Mouse (Mus musculus) lung, adult 2 months (tissue): Measurements from ENCODE around the gene Acad12. TPM values are rescaled to one million over a fixed set of nuclear protein-coding genes. Genes with fewer than 3 reads are reported as not detected.
"Not testable (repeated sequence)": the region's sequence is repeated elsewhere in the genome, so short reads cannot be mapped to it uniquely, and the experiment has no call there.

ENCODE experiments used
- DNase-seq: peaks from one replicate; pipeline ENCODE4 v3.0.0; 2022
- H3K4me1 ChIP-seq: fragments of 200-500 bp; 2 replicates; pipeline ENCODE4 v1.6.1; 2011; ENCODE audit warnings: low read length; ENCODE audit not compliant: control insufficient read depth, insufficient read depth
- H3K4me3 ChIP-seq: fragments of 200-500 bp; replicated peaks from 2 replicates; pipeline ENCODE3; 2011; ENCODE audit warnings: low read depth, mild to moderate bottlenecking, control low read depth, low read length; ENCODE audit errors: extremely low read depth
- CTCF ChIP-seq: fragments of 200-500 bp; IDR thresholded peaks from 2 replicates; pipeline ENCODE4 v1.5.1; 2011; ENCODE audit warnings: mild to moderate bottlenecking, low read length, control low read depth; ENCODE audit not compliant: insufficient read depth
- POLR2A ChIP-seq: fragments of 200-500 bp; IDR thresholded peaks from 2 replicates; pipeline ENCODE4 v1.6.1; 2011; ENCODE audit warnings: low read depth, mild to moderate bottlenecking, control low read depth, low read length, borderline replicate concordance; ENCODE audit errors: extremely low read depth
- WGBS: fragments of 180-500 bp; shearing (Covaris S2); methylation state at CpG from one replicate; pipeline ENCODE4 v1.1.7; 2018; 5-methylcytosine and 5-hydroxymethylcytosine counted together
- polyA plus RNA-seq: library from polyadenylated mRNA; depleted of rRNA; stranded (reverse); fragments of >200 nt; gene quantifications from 2 replicates; pipeline ENCODE4 v1.2.3, GENCODE M21; 2012

The Acad12 gene
- polyA plus RNA-seq, 1 experiment, result 10.1 TPM

DNA sequence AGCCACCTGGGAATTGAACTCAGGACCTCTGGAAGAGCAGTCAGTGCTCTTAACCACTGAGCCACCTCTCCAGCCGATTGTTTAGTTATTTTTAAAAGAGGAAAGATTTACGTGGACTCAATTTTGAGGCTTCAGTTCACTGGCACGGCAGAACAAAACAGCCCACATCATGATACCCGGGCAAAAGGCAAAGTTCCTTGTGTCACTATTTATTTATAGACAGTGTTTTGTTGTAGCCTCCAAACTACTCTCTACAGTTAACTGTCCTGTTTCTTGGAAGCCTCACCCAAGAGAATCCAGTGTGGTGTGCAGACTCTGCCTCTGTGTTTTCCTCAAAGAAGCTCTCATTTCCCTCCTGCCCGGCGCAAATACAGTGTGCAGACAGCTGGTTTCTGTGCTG lies 6.7 kb downstream of the Acad12 start:
- Histone ChIP-seq H3K4me3 (no peak overlapping the region), H3K4me1 (no peaks in the 10 kb centered on the region)
- no peak for TF ChIP-seq CTCF
- no peak for TF ChIP-seq POLR2A
- no peak for DNase-seq
- 69% methylated on average over 6 of the region's 6 CpGs for WGBS

DNA sequence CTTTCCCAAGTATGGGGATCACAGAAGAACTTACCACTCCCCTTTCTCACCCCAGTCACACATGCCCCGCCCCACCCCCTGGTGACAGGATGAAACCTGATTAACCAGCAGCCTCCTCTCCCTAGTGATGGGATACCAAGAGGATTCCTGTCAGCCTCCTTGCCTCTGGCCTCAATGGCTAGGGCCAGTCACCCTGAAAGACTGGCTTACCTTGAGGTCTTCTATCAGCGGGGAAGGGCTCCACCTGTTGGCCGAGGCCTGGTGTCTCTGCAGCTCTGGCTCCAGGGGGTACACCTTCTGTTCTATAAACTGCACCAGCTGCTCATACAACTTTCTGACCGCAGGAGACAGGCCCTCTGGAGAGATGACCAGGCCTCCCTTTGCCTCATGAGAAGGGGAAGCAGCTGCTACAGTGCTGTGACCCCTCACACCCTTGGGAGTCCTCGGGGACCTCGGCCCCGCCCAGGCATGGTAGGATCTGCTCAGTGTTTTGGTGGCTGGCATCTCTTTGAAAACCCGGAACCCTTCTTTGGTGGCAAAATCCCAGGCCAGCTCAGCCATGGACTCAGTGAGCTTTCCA lies 9.1 kb downstream of the Acad12 start:
- 66% methylated on average over 8 of the region's 8 CpGs for WGBS
- DNase-seq, H3K4me3 ChIP-seq, H3K4me1 ChIP-seq: not testable (repeated sequence)

DNA sequence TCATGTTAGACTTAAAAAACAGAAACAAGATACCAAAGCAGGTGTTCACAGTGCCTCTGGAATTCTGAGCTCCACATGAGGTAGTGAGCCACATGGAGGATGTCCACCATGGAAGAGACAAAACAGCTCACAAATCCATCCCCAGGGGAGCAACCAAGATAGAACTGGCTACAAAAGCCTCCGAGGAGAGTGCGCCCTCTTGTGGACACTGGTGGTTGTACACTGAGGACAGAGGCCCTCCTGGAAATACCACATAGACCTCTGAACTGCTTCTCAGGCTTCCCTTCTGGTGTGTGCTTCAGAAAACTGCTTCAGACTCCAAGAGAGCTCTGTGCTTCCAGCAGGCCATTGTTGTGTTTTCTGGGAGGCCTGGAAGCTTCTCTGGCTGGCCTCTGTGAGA lies 12.6 kb downstream of the Acad12 start:
- Histone ChIP-seq H3K4me3 (no peak overlapping the region), H3K4me1 (peaks cover 3% of the 10 kb centered on the region; the same call in 1 of the 2 replicates)
- WGBS, result 2% methylated on average over 2 of the region's 2 CpGs
- TF ChIP-seq POLR2A (no peak), CTCF (peak; percentile 88)
- peak; percentile 82 for DNase-seq

DNA sequence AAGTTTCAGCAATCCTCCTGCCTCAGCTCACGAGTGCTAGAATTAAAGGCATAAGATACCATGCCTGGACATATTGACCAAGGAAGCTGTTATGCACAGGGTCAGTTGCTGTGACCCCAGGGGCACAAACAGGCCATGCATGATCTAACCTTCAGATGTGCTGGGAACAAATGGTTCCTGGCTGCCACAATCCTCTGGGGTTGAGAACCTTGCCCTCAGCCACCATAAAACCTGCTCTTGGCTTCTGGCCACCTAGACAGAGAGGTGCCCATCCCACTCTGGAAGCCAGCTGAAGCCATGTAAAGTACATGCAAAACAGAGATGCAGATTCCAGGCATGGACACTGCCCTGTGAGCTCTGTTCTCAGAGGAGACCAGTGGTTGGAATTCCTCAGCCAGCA lies 14.9 kb downstream of the Acad12 start:
- H3K4me3 ChIP-seq, H3K4me1 ChIP-seq, DNase-seq: not testable (repeated sequence)
- 74% methylated on average over 1 of the region's 1 CpGs for WGBS

DNA sequence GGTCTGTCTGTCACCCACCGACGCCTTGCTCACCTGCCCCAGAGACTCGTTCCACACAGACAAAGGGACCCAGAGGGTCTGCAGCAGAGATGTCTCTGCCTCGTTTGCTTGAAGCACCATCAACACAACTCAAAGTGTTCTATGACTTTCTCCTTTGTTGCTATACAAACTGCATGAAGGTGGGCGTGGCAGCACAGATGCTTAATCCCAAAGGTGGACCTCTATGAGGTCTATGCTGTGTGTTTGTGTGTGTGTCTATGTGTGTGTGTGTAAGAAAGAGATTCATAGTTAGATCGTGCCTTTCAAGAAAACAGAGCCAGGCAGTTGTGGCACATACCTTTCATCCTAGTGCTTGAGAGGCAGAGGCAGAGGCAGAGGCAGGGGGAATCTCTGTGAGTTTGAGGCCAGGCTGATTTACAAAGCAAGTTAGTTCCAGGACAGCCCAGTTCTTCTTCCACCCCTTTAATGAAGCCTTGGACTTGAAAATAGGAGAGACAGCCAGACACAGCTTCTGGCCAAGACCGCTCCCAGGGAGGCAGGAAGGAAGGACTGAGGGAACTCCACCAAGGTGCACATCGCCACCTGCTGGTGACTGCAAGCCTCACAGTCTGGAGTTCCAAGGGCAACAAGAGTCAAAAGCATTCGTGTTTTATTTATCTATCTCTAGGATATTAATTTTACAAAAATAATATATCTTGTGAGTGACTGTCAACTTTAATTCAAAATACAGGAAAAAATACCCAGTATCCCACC lies 17.0 kb downstream of the Acad12 start:
- peaks cover 7% of the 10 kb centered on the region; the same call in 1 of the 2 replicates for H3K4me1 ChIP-seq
- H3K4me3 ChIP-seq, result no peak overlapping the region
- peak; percentile 100 for TF ChIP-seq CTCF
- TF ChIP-seq POLR2A, result no peak
- DNase-seq, result peak; percentile 89
- 32% methylated on average over 9 of the region's 9 CpGs for WGBS

DNA sequence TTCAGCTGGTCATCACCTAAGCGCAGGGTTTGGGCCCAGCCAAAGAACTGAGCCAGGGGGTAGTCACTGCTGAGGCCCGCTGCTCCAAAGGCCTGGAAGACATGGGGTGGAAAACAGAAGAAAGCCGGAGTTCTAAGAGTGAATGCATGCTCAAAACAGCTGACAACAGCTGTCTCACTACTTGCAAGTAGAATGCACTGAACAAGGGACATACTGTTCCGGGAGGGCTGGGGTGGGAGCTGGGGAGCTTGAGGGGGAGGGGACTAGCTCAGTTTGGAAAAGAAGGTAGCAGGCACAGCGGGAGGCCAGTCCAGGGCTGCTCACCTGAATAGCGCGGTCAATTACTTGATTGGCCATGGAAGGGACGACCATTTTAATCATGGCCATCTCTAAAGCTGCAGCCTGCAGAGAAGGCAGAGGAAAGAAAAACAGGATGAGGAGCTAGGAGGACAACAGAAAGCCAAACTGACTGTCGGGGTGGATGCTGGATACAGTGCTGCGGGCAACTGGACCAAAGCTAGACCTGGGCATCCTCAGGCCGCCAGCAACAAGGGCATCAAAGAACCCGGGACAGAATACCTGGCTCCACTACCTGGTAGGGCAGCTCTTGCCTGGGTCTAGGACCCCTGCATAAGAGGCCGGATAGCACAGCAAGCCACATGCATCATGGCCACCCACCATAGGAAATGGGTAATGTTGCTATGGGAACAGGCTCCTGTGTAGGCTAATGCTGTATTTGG lies 19.7 kb downstream of the Acad12 start:
- 79% methylated on average over 13 of the region's 13 CpGs for WGBS
- no peak for DNase-seq

DNA sequence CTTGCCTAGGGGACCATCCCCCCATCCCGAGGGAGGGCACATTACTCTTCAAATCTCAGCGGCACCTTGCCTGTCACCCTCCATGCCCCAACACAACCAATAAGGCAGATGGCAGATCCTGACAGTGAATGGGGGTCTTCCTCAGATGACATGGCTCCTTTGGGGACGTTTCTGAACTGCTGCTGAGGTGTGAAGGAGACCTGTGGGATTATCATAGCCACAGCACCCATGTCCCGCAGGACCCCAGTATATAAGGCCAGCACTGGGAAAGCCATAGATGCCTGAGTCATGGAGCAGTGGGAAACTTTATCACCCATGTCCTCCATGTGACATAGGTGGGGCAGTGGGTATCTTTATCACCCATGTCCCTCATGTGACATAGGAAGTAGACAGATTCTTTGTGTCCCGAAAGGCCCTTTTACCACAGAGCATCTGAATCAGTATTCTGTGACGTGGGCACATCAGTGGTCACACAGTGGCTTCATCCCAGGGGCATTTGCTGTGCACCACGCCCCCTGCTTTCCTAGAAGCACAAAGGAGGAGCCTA lies 20.7 kb downstream of the Acad12 start:
- H3K4me1 ChIP-seq, result peaks cover 17% of the 10 kb centered on the region
- H3K4me3 ChIP-seq, result no peak overlapping the region
- TF ChIP-seq CTCF (no peak), POLR2A (no peak)
- 82% methylated on average over 7 of the region's 7 CpGs for WGBS
- no peak for DNase-seq

More for the DNA sequence above, 19.7 kb downstream of the Acad12 start:
- Histone ChIP-seq H3K4me3 (no peak overlapping the region), H3K4me1 (peaks cover 15% of the 10 kb centered on the region)
- no peak for TF ChIP-seq POLR2A
- TF ChIP-seq CTCF, result no peak

DNA sequence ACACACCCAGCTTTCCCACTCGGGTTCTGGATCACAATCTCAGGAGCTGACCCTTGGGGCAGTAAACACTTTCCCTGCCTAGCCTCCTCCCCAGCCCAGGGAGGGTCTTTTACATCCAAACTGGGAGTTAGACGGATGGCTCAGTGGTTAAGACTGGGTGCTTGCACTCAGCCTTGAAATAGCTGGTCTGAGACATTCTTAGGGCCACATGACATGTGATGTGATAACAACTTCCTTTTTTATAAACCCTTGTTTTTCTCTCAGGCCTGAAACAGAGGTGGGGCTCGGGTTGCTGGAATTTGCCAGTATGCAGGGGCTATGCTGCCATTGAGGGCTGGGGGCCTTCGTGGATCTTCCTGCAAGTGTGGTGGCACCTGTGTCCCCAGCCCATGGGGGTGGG lies 21.4 kb downstream of the Acad12 start:
- no peak for TF ChIP-seq POLR2A
- no peak for TF ChIP-seq CTCF
- peaks cover 17% of the 10 kb centered on the region for H3K4me1 ChIP-seq
- 60% methylated on average over 4 of the region's 4 CpGs for WGBS
- H3K4me3 ChIP-seq, result no peak overlapping the region
- DNase-seq, result no peak

DNA sequence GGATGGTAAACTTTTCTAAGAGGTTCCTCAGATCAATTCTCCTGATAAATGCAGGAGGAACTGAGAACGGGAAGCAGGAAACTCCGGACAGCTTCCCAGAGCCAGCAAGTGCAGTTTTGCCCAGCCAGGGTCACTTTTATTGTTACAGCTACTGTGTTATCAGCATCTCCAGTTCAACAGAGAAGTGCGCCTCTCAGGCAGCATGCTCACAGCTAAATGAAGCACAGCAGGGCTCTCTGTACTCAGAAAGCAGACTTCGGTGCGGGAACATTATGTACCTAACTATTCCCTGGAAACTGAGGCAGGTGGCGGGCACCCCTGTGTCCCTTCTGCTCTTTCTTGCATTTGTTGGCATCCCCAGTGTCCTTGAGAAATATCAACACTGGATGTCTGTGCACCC lies 22.5 kb downstream of the Acad12 start:
- 43% methylated on average over 6 of the region's 6 CpGs for WGBS

DNA sequence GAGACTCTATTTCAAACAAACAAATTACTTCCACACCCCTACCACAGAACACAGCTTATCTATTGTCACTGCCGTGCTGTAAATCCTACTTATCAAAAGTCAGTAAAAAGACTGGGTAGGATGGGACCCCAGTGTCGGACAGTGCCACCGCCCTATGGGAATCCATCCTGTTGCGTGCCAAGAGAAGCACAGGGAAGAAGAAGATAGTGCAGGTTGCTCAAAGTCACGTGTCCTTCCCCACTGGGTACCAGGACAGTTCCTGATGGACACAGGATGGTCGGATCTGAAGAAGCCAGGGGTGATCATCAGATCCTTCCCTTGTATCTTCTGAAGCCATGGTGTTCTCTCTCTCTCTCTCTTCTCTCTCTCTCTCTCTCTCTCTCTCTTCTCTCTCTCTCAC lies 23.0 kb downstream of the Acad12 start:
- Histone ChIP-seq H3K4me3 (no peak overlapping the region), H3K4me1 (peaks cover 20% of the 10 kb centered on the region)
- TF ChIP-seq POLR2A, result no peak
- no peak for TF ChIP-seq CTCF
- 55% methylated on average over 6 of the region's 6 CpGs for WGBS
- DNase-seq, result no peak

More for the DNA sequence above, 22.5 kb downstream of the Acad12 start:
- Histone ChIP-seq H3K4me1 (peaks cover 17% of the 10 kb centered on the region), H3K4me3 (no peak overlapping the region)
- DNase-seq, result no peak
- no peak for TF ChIP-seq CTCF
- no peak for TF ChIP-seq POLR2A
